Mouse (Mus musculus) midbrain, embryonic 14.5 days (tissue): Measurements from ENCODE around the gene Gys2. TPM values are rescaled to one million over a fixed set of nuclear protein-coding genes. Genes with fewer than 3 reads are reported as not detected.
A peak's percentile ranks its signal among the peaks of the same experiment; 100 is the strongest.
"Not testable (repeated sequence)": the region's sequence is repeated elsewhere in the genome, so short reads cannot be mapped to it uniquely, and the experiment has no call there.

Experiments
- ATAC-seq: fragments of 200-750 bp; cut with Nextera tagmentation; 2 replicates; pipeline ENCODE4 v1.8.0; 2017; ENCODE audit warnings: moderate number of reproducible peaks, moderate library complexity; ENCODE audit not compliant: low FRiP score, low TSS enrichment
- DNase-seq: peaks from one replicate; pipeline ENCODE4 v3.0.0-alpha.2; 2015
- H3K27ac ChIP-seq: fragments of 300-500 bp; sonication (generic); replicated peaks from 2 replicates; pipeline ENCODE4 v1.5.1; 2014; ENCODE audit warnings: mild to moderate bottlenecking, low read depth, low read length, moderate library complexity
- H3K27me3 ChIP-seq: fragments of 300-500 bp; sonication (generic); 2 replicates; pipeline ENCODE4 v1.6.1; 2014; ENCODE audit warnings: low read length, control low read depth, mixed read lengths; ENCODE audit not compliant: control insufficient read depth, insufficient read depth
- H3K36me3 ChIP-seq: fragments of 300-500 bp; sonication (generic); 2 replicates; pipeline ENCODE4 v1.6.1; 2014; ENCODE audit warnings: low read length, control low read depth; ENCODE audit not compliant: control insufficient read depth, insufficient read depth
- H3K4me1 ChIP-seq: fragments of 300-500 bp; sonication (generic); 2 replicates; pipeline ENCODE4 v1.6.1; 2014; ENCODE audit warnings: mild to moderate bottlenecking, antibody characterized with exemption, low read length, control low read depth; ENCODE audit not compliant: control insufficient read depth, insufficient read depth
- H3K4me2 ChIP-seq: fragments of 300-500 bp; sonication (generic); 2 replicates; pipeline ENCODE4 v1.6.1; 2014; ENCODE audit warnings: mild to moderate bottlenecking, low read length, moderate library complexity
- H3K4me3 ChIP-seq: fragments of 300-500 bp; sonication (generic); replicated peaks from 2 replicates; pipeline ENCODE4 v1.5.1; 2014; ENCODE audit warnings: low read depth, low read length
- H3K9ac ChIP-seq: fragments of 300-500 bp; sonication (generic); replicated peaks from 2 replicates; pipeline ENCODE4 v1.6.1; 2014; ENCODE audit warnings: mild to moderate bottlenecking, low read length, moderate library complexity
- H3K9me3 ChIP-seq: fragments of 300-500 bp; sonication (generic); 2 replicates; pipeline ENCODE4 v1.6.1; 2016; ENCODE audit warnings: low read length, control low read depth, mixed read lengths; ENCODE audit not compliant: control insufficient read depth
- WGBS: fragments of 180-500 bp; shearing (Covaris S2); extraction: QIAGEN DNeasy Blood & Tissue Kit; methylation state at CpG from one replicate; pipeline ENCODE4 v1.1.7; 2014; 5-methylcytosine and 5-hydroxymethylcytosine counted together
- polyA plus RNA-seq: library from polyadenylated mRNA; unstranded; fragments of >200 nt; fragmentation: Nextera tagmentation; extraction: Ambion mirVana; gene quantifications from 2 replicates; pipeline ENCODE4 v1.2.1, GENCODE M21; 2014

Gene Gys2
- polyA plus RNA-seq: not detected in 2 replicates

- H3K36me3 ChIP-seq: no peaks in the 10 kb centered on the region
- H3K9ac ChIP-seq: no peak within 1 kb of the TSS
- no peaks in the 10 kb centered on the region for H3K4me1 ChIP-seq
- no peak within 1 kb of the TSS for H3K4me3 ChIP-seq
- ATAC-seq (no peak), DNase-seq (no peak)
- H3K27me3 ChIP-seq: no peaks in the 10 kb centered on the region
- no peaks in the 10 kb centered on the region for H3K9me3 ChIP-seq
- H3K4me2 ChIP-seq: no peak within 1 kb of the TSS
- 59% methylated on average over 4 of the region's 4 CpGs for WGBS
- no peak within 1 kb of the TSS for H3K27ac ChIP-seq
Observed at GRCm38 (mm10) chr6:142472801-142473203, at the start of gene Gys2. Gene Gys2 (minus strand): TSS chr6:142473109.

- Histone ChIP-seq H3K4me1 (no peaks in the 10 kb centered on the region), H3K9me3 (no peaks in the 10 kb centered on the region), H3K4me2 (no peak overlapping the region), H3K27ac (no peak overlapping the region), H3K4me3 (no peak overlapping the region), H3K36me3 (no peaks in the 10 kb centered on the region), H3K9ac (no peak overlapping the region), H3K27me3 (no peaks in the 10 kb centered on the region)
- 84% methylated on average over 12 of the region's 12 CpGs for WGBS
- DNase-seq (no peak), ATAC-seq (no peak)
Observed at GRCm38 (mm10) chr6:142521591-142522110, 48.7 kb upstream of the Gys2 start.

DNA sequence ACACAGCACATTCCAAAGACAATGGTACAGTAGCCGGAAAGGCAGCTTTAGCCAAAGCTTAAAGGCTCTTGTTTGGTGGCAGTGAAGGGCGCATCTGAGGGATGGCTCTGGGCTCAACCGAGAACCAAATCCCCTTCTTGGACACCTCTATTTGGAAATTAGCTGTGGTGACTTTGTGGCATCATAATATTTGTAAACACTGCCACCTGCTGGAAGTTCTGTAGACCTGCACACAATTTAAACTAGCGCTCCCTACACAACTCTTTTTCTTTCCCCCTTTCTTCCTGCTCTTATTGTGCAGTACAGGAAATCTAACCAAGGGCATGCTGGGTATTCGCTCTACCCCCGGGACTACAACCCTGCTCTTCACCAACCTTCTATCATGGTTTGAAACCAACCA is 46.2 kb upstream of the Gys2 start:
- no peaks in the 10 kb centered on the region for H3K27me3 ChIP-seq
- no peak overlapping the region for H3K9ac ChIP-seq
- 15% methylated on average over 6 of the region's 6 CpGs for WGBS
- no peak overlapping the region for H3K27ac ChIP-seq
- H3K4me1 ChIP-seq: no peaks in the 10 kb centered on the region
- no peak overlapping the region for H3K4me2 ChIP-seq
- DNase-seq (peak; percentile 87), ATAC-seq (peak; percentile 56)
- H3K9me3 ChIP-seq: no peaks in the 10 kb centered on the region
- no peaks in the 10 kb centered on the region for H3K36me3 ChIP-seq
- H3K4me3 ChIP-seq: no peak overlapping the region

DNA sequence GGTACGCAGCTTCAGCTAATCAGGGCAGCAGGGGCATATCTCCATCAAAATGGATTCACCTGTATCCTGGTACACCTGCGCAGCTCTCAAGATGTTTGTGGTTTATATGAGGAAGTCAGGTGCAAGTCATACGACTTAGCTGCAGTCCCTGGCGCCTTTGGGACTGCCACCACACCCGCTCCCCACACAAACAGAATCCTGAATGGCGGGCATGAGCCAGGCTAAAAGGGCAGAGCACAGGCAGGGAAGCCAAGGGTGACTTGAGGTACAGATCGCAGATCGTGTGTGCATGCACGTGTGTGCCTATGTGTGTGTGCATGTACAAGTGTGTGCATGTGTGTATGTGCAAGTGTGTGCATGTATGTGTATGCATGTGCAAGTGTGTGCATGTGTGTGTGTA is 42.5 kb upstream of the Gys2 start:
- not testable (repeated sequence) for H3K9me3 ChIP-seq, DNase-seq, H3K27ac ChIP-seq, ATAC-seq, H3K4me3 ChIP-seq, H3K4me1 ChIP-seq, H3K4me2 ChIP-seq, H3K27me3 ChIP-seq, H3K9ac ChIP-seq, H3K36me3 ChIP-seq
- 73% methylated on average over 8 of the region's 9 CpGs for WGBS

GRCm38 (mm10) chr6:142514912-142515311 is 42.0 kb upstream of the Gys2 start:
- H3K27ac ChIP-seq: no peak overlapping the region
- no peaks in the 10 kb centered on the region for H3K9me3 ChIP-seq
- DNase-seq: peak; percentile 64
- ATAC-seq: no peak
- no peak overlapping the region for H3K4me2 ChIP-seq
- no peak overlapping the region for H3K4me3 ChIP-seq
- H3K36me3 ChIP-seq: no peaks in the 10 kb centered on the region
- H3K9ac ChIP-seq: no peak overlapping the region
- 2% methylated on average over 10 of the region's 10 CpGs for WGBS
- no peaks in the 10 kb centered on the region for H3K4me1 ChIP-seq
- H3K27me3 ChIP-seq: 0 out of 2 replicates have a peak, but pooled peaks cover 3% of the 10 kb centered on the region

- ATAC-seq: no peak
- Histone ChIP-seq H3K36me3 (no peaks in the 10 kb centered on the region), H3K9me3 (no peaks in the 10 kb centered on the region), H3K9ac (no peak overlapping the region), H3K4me2 (no peak overlapping the region), H3K27me3 (0 out of 2 replicates have a peak, but pooled peaks cover 3% of the 10 kb centered on the region), H3K4me1 (peaks cover 4% of the 10 kb centered on the region; the same call in 1 of the 2 replicates), H3K4me3 (no peak overlapping the region), H3K27ac (no peak overlapping the region)
- no peak for DNase-seq
- WGBS: 66% methylated on average over 3 of the region's 3 CpGs
Observed at GRCm38 (mm10) chr6:142512902-142513301, 40.0 kb upstream of the Gys2 start.

- Histone ChIP-seq H3K9ac (no peak overlapping the region), H3K4me3 (no peak overlapping the region), H3K27me3 (0 out of 2 replicates have a peak, but pooled peaks cover 3% of the 10 kb centered on the region), H3K4me2 (no peak overlapping the region), H3K27ac (no peak overlapping the region), H3K4me1 (peaks cover 8% of the 10 kb centered on the region), H3K36me3 (no peaks in the 10 kb centered on the region), H3K9me3 (no peaks in the 10 kb centered on the region)
- no peak for ATAC-seq
- 29% methylated on average over 12 of the region's 12 CpGs for WGBS
- DNase-seq: no peak
Observed at GRCm38 (mm10) chr6:142511516-142512135, 38.7 kb upstream of the Gys2 start.

- ATAC-seq (no peak), DNase-seq (no peak)
- Histone ChIP-seq H3K4me3 (no peak overlapping the region), H3K27me3 (0 out of 2 replicates have a peak, but pooled peaks cover 3% of the 10 kb centered on the region), H3K9me3 (no peaks in the 10 kb centered on the region), H3K36me3 (0 out of 2 replicates have a peak, but pooled peaks cover 6% of the 10 kb centered on the region), H3K4me1 (peaks cover 14% of the 10 kb centered on the region), H3K4me2 (no peak overlapping the region; the same call in 1 of the 2 replicates), H3K9ac (no peak overlapping the region), H3K27ac (no peak overlapping the region)
- WGBS: 19% methylated on average over 4 of the region's 4 CpGs
Observed at GRCm38 (mm10) chr6:142508663-142509062, 35.8 kb upstream of the Gys2 start.

DNA sequence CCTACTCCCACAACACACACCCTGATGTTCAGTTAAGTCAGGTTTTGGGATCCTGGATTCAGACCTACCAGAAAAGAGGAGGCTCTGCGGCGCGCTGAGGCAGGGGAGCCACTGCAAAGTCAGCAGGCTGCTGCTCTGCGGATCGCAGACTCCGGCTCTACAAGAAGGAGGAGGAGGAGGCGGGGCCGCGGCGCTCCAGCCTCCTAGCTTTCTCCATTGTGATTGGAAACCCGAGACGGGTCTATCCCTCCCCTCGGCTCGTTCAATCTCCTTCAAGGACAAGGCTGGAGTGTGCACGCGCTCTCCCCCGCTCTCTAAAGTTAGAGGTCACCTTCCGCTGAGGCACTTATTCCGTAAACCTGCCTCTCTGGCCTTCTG is 34.9 kb upstream of the Gys2 start, which contains the start of gene Ldhb:
Gene Ldhb (minus strand): TSS at position 173 of the 378 bp plus-strand sequence.
- WGBS: under 1% methylated on average over 19 of the region's 19 CpGs
- ATAC-seq (peak; percentile 95), DNase-seq (peak; percentile 95)
- Histone ChIP-seq H3K27me3 (0 out of 2 replicates have a peak, but pooled peaks cover 3% of the 10 kb centered on the region), H3K4me3 (peak within 1 kb of the TSS; percentile 58), H3K9me3 (no peaks in the 10 kb centered on the region), H3K9ac (peak within 1 kb of the TSS; percentile 74), H3K27ac (peak within 1 kb of the TSS; percentile 65), H3K36me3 (peaks cover 10% of the 10 kb centered on the region; the same call in 1 of the 2 replicates), H3K4me1 (peaks cover 14% of the 10 kb centered on the region), H3K4me2 (peak within 1 kb of the TSS; percentile 92)
